Mouse (Mus musculus) kidney, adult 2 months (tissue): ENCODE measurements around the gene B3galnt2. TPM values are rescaled to one million over a fixed set of nuclear protein-coding genes. Genes with fewer than 3 reads are reported as not detected.

ENCODE experiments used
- DNase-seq: peaks from one replicate; pipeline ENCODE4 v3.0.0; 2021
- H3K27ac ChIP-seq: fragments of 200-500 bp; 2 replicates; pipeline ENCODE4 v1.5.1; 2012; ENCODE audit warnings: low read depth, low read length, control low read depth, inconsistent platforms; ENCODE audit not compliant: insufficient read depth
- H3K27me3 ChIP-seq: fragments of 200-500 bp; replicated peaks from 2 replicates; pipeline ENCODE4 v1.6.1; 2012; ENCODE audit warnings: mild to moderate bottlenecking, moderate library complexity, low read length, inconsistent platforms; ENCODE audit not compliant: control insufficient read depth, insufficient read depth
- H3K36me3 ChIP-seq: fragments of 200-500 bp; 2 replicates; pipeline ENCODE4 v1.6.1; 2012; ENCODE audit warnings: mild to moderate bottlenecking, moderate library complexity, low read length, inconsistent platforms; ENCODE audit not compliant: control insufficient read depth, insufficient read depth
- H3K4me1 ChIP-seq: fragments of 200-500 bp; 2 replicates; pipeline ENCODE4 v1.6.1; 2011; ENCODE audit warnings: low read length; ENCODE audit not compliant: control insufficient read depth, insufficient read depth
- H3K4me3 ChIP-seq: fragments of 200-500 bp; 2 replicates; pipeline ENCODE4 v1.5.1; 2011; ENCODE audit warnings: mild to moderate bottlenecking, low read depth, low read length, control low read depth; ENCODE audit not compliant: insufficient read depth
- CTCF ChIP-seq: fragments of 200-500 bp; conservative IDR thresholded peaks from 2 replicates; pipeline ENCODE4 v1.5.1; 2011; ENCODE audit warnings: low read depth, mild to moderate bottlenecking, control low read depth, low read length, moderate library complexity, mixed read lengths; ENCODE audit not compliant: insufficient read depth, insufficient read length
- POLR2A ChIP-seq: fragments of 200-500 bp; IDR thresholded peaks from one replicate; pipeline ENCODE4 v1.6.1; 2011; ENCODE audit warnings: low read depth, low read length, control low read depth
- WGBS: fragments of 180-500 bp; shearing (Covaris S2); methylation state at CpG from one replicate; pipeline ENCODE4 v1.1.7; 2018; 5-methylcytosine and 5-hydroxymethylcytosine counted together
- polyA plus RNA-seq: library from polyadenylated mRNA; depleted of rRNA; stranded (reverse); fragments of >200 nt; gene quantifications from 2 replicates; pipeline ENCODE4 v1.2.3, GENCODE M21; 2012

Gene B3galnt2
- polyA plus RNA-seq, 1 experiment: 17.4 TPM

- H3K27me3 ChIP-seq: no peaks in the 10 kb centered on the region
- no peak for DNase-seq
- H3K4me1 ChIP-seq: no peaks in the 10 kb centered on the region
- WGBS: 84% methylated on average over 6 of the region's 6 CpGs
- TF ChIP-seq CTCF (no peak), POLR2A (no peak)
- H3K4me3 ChIP-seq: no peak overlapping the region
- H3K27ac ChIP-seq: no peak overlapping the region
- no peaks in the 10 kb centered on the region for H3K36me3 ChIP-seq
Observed at GRCm38 (mm10) chr13:13983523-13983922, 29.3 kb downstream of the B3galnt2 start.

DNA sequence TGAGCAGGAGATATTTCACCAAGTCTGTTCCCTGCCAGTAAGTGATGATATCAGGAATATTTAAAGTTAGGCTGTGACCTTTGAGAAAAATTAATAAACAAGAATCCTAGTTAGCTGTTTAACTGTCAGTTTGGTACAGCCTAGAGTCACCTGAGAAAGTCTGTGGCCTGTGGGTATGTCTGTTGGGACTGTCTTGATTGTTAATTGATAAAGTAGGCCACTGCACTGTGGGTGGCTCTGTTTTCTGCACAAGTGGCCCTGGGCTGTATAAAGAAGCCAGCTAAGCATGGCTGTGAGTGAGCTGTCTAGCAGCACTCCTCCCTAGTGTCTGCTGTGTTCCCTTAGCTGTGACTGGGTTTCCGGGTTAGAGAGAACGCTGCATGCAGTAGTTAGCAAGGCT, 34.9 kb downstream of the B3galnt2 start:
- Histone ChIP-seq H3K27me3 (no peaks in the 10 kb centered on the region), H3K27ac (no peak overlapping the region), H3K4me3 (no peak overlapping the region), H3K4me1 (no peaks in the 10 kb centered on the region), H3K36me3 (peaks cover 2% of the 10 kb centered on the region)
- no peak for DNase-seq
- whole genome bisulfite sequencing: 93% methylated on average over 2 of the region's 2 CpGs
- TF ChIP-seq POLR2A (no peak), CTCF (no peak)

- no peak overlapping the region for H3K4me3 ChIP-seq
- TF ChIP-seq CTCF: no peak
- TF ChIP-seq POLR2A: no peak
- H3K4me1 ChIP-seq: no peaks in the 10 kb centered on the region
- H3K27me3 ChIP-seq: no peaks in the 10 kb centered on the region
- no peak overlapping the region for H3K27ac ChIP-seq
- 71% methylated on average over 2 of the region's 2 CpGs for WGBS
- peaks cover 5% of the 10 kb centered on the region for H3K36me3 ChIP-seq
- no peak for DNase-seq
Observed at GRCm38 (mm10) chr13:13990391-13990790, 36.1 kb downstream of the B3galnt2 start.

GRCm38 (mm10) chr13:13993041-13993440, 38.8 kb downstream of the B3galnt2 start:
- 75% methylated on average over 3 of the region's 3 CpGs for WGBS
- no peak for TF ChIP-seq CTCF
- TF ChIP-seq POLR2A: no peak
- no peak for DNase-seq
- Histone ChIP-seq H3K27ac (no peak overlapping the region), H3K4me1 (no peaks in the 10 kb centered on the region), H3K36me3 (peaks cover 6% of the 10 kb centered on the region), H3K27me3 (no peaks in the 10 kb centered on the region), H3K4me3 (no peak overlapping the region)

GRCm38 (mm10) chr13:13995046-13995445, 40.8 kb downstream of the B3galnt2 start:
- DNase-seq: no peak
- H3K27me3 ChIP-seq: no peaks in the 10 kb centered on the region
- H3K4me1 ChIP-seq: no peaks in the 10 kb centered on the region
- TF ChIP-seq CTCF (no peak), POLR2A (no peak)
- H3K36me3 ChIP-seq: peaks cover 11% of the 10 kb centered on the region
- 47% methylated on average over 5 of the region's 5 CpGs for WGBS
- H3K27ac ChIP-seq: no peak overlapping the region
- no peak overlapping the region for H3K4me3 ChIP-seq

DNA sequence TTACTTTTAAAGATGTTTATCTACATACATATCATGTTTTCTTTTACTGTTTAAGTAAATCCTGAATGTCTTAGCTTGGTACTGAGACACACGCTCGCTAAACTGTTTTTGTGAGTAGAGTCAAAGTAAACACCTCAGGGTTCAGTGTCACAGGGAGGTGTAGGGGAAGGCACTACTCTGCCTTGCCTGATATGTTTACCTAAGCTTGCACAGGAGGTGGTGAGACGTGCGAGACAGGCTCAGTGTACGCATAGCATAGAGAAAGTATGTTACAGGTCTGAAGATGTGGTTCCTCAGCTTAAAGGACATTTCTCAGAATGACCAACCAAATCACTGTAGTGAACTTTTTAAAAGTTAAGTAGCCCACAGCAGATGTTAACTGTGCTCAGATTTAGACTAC, 43.2 kb downstream of the B3galnt2 start:
- no peaks in the 10 kb centered on the region for H3K4me1 ChIP-seq
- TF ChIP-seq CTCF: no peak
- TF ChIP-seq POLR2A: no peak
- no peak for DNase-seq
- WGBS: 81% methylated on average over 5 of the region's 5 CpGs
- no peak overlapping the region for H3K4me3 ChIP-seq
- no peaks in the 10 kb centered on the region for H3K27me3 ChIP-seq
- no peak overlapping the region for H3K27ac ChIP-seq
- peaks cover 9% of the 10 kb centered on the region for H3K36me3 ChIP-seq

GRCm38 (mm10) chr13:14002706-14003105, 48.4 kb downstream of the B3galnt2 start:
- H3K4me3 ChIP-seq: no peak overlapping the region
- DNase-seq: no peak
- no peak for TF ChIP-seq CTCF
- TF ChIP-seq POLR2A: no peak
- no peaks in the 10 kb centered on the region for H3K4me1 ChIP-seq
- peaks cover 6% of the 10 kb centered on the region for H3K36me3 ChIP-seq
- H3K27ac ChIP-seq: no peak overlapping the region
- no peaks in the 10 kb centered on the region for H3K27me3 ChIP-seq
- WGBS: 72% methylated on average over 2 of the region's 2 CpGs

- TF ChIP-seq POLR2A (no peak), CTCF (no peak)
- 68% methylated on average over 4 of the region's 4 CpGs for WGBS
- no peaks in the 10 kb centered on the region for H3K27me3 ChIP-seq
- H3K4me1 ChIP-seq: no peaks in the 10 kb centered on the region
- no peak overlapping the region for H3K4me3 ChIP-seq
- H3K36me3 ChIP-seq: peaks cover 1% of the 10 kb centered on the region; the same call in 1 of the 2 replicates
- DNase-seq: peak; percentile 9
- no peak overlapping the region for H3K27ac ChIP-seq
Observed at GRCm38 (mm10) chr13:14004086-14004485, 49.8 kb downstream of the B3galnt2 start.
